In genomic region chr11:106437039-106437438, GRCm38 (mm10) we compare ENCODE assay signal across 30 mouse cellular contexts. TPM values are rescaled to one million over a fixed set of nuclear protein-coding genes. Genes with fewer than 3 reads are reported as not detected.
A peak's percentile ranks its signal among the peaks of the same experiment; 100 is the strongest.
DNase-seq lines count a peak whose midpoint lies in the region; ATAC-seq and TF ChIP-seq lines count a peak whose summit lies in the region.
"Had no signal": no experiment of that assay in that cellular context is flagged by ENCODE, and none has a peak within 500 bp of the region (broad histone marks: within the 10 kb centered on the region; RNA-seq: fewer than 3 reads in every experiment).

No protein-coding gene starts in this region.

- no peak overlapping the region for H3K9ac ChIP-seq in stomach, postnatal 0 days (ENCODE audit: low read length)
- H3K9ac ChIP-seq: embryonic facial prominence, embryonic 13.5 days; forebrain, embryonic 15.5 days; heart, embryonic 13.5 days; intestine, embryonic 15.5 days; liver, embryonic 13.5 days; lung, embryonic 15.5 days; midbrain, embryonic 12.5 days; neural tube, embryonic 13.5 days had no signal

- H3K27me3 ChIP-seq in stomach, postnatal 0 days (ENCODE audit: control insufficient read depth, insufficient read depth, low read length), result no peaks in the 10 kb centered on the region
- H3K27me3 ChIP-seq: embryonic facial prominence, embryonic 13.5 days; forebrain, embryonic 15.5 days; heart, embryonic 13.5 days; intestine, embryonic 15.5 days; liver, embryonic 13.5 days; lung, embryonic 15.5 days; megakaryocyte, embryonic 14.5 days; midbrain, embryonic 12.5 days; neural tube, embryonic 13.5 days; Patski had no signal

- no peak for TF ChIP-seq CTCF in stomach, postnatal 0 days (IDR thresholded peaks at IDR 0.05; ENCODE audit: low read depth)

- H3K4me1 ChIP-seq in stomach, postnatal 0 days (replicated peaks; ENCODE audit: control insufficient read depth, insufficient read depth), result no peaks in the 10 kb centered on the region
- H3K4me1 ChIP-seq: embryonic facial prominence, embryonic 13.5 days; forebrain, embryonic 10.5 days; forebrain, embryonic 15.5 days; hindbrain, embryonic 10.5 days; intestine, embryonic 15.5 days; midbrain, embryonic 12.5 days; neural tube, embryonic 13.5 days had no signal

- H3K4me2 ChIP-seq in stomach, postnatal 0 days (replicated peaks; ENCODE audit: low read depth), result no peak overlapping the region
- H3K4me2 ChIP-seq: embryonic facial prominence, embryonic 13.5 days; forebrain, embryonic 15.5 days; heart, embryonic 13.5 days; intestine, embryonic 15.5 days; liver, embryonic 13.5 days; lung, embryonic 15.5 days; midbrain, embryonic 12.5 days; neural tube, embryonic 13.5 days had no signal

- WGBS in stomach, postnatal 0 days, result 65% methylated on average over 5 of the region's 5 CpGs

- H3K27ac ChIP-seq in stomach, postnatal 0 days (replicated peaks), result no peak overlapping the region
- H3K27ac ChIP-seq: embryonic facial prominence, embryonic 13.5 days; forebrain, embryonic 10.5 days; forebrain, embryonic 15.5 days; heart, embryonic 13.5 days; hindbrain, embryonic 10.5 days; hindbrain, postnatal 0 days; intestine, embryonic 15.5 days; liver, embryonic 13.5 days; lung, embryonic 15.5 days; midbrain, embryonic 12.5 days; neural tube, embryonic 13.5 days had no signal

- H3K36me3 ChIP-seq in stomach, postnatal 0 days (ENCODE audit: control insufficient read depth, insufficient read depth, low read length), result 0 out of 2 replicates have a peak, but pooled peaks cover 3% of the 10 kb centered on the region
- H3K36me3 ChIP-seq: embryonic facial prominence, embryonic 13.5 days; forebrain, embryonic 10.5 days; forebrain, embryonic 15.5 days; hindbrain, embryonic 10.5 days; intestine, embryonic 15.5 days; lung, embryonic 15.5 days; midbrain, embryonic 12.5 days had no signal

- peak; percentile 21 for DNase-seq in gastrocnemius, adult 18-20 months (ENCODE audit: low spot score)
- no peak for DNase-seq in gastrocnemius, postnatal 14 days
- peak; percentile 29 for DNase-seq in lung, postnatal 36 days
- DNase-seq in lung, postnatal 10 days, result no peak
- peak; percentile 77 for DNase-seq in adrenal gland, postnatal 10 days
- DNase-seq in stomach, postnatal 0 days (ENCODE audit: low spot score), result no peak
- DNase-seq in heart, postnatal 4 days, result no peak
- DNase-seq: cerebellum, adult 18-20 months; cerebellum, postnatal 10 days; heart, postnatal 10 days; kidney, adult 2 months; layer of hippocampus, adult 9-11 months; liver, embryonic 13.5 days; lung, postnatal 4 days; right cerebral cortex, postnatal 14 days; thymus, adult 18-20 months; thymus, postnatal 25 days had no signal

- no peak for TF ChIP-seq EP300 in stomach, postnatal 0 days (optimal IDR thresholded peaks at IDR 0.05)

- ATAC-seq in stomach, postnatal 0 days (ENCODE audit: low FRiP score, low TSS enrichment), result peak; percentile 56; the same call in 1 of the 2 replicates
- ATAC-seq: forebrain, embryonic 15.5 days; hindbrain, postnatal 0 days; intestine, embryonic 15.5 days; Patski had no signal

- H3K4me3 ChIP-seq in stomach, postnatal 0 days (ENCODE audit: low read depth, low read length), result no peak overlapping the region
- H3K4me3 ChIP-seq: embryonic facial prominence, embryonic 13.5 days; forebrain, embryonic 10.5 days; forebrain, embryonic 15.5 days; heart, embryonic 13.5 days; hindbrain, embryonic 10.5 days; intestine, embryonic 15.5 days; liver, embryonic 13.5 days; lung, embryonic 15.5 days; megakaryocyte, embryonic 14.5 days; midbrain, embryonic 12.5 days; neural tube, embryonic 13.5 days had no signal

- H3K9me3 ChIP-seq in stomach, postnatal 0 days (ENCODE audit: control insufficient read depth, low read length), result no peaks in the 10 kb centered on the region
- H3K9me3 ChIP-seq: embryonic facial prominence, embryonic 13.5 days; forebrain, embryonic 10.5 days; forebrain, embryonic 15.5 days; G1E; heart, embryonic 13.5 days; hindbrain, embryonic 10.5 days; intestine, embryonic 15.5 days; liver, embryonic 13.5 days; lung, embryonic 15.5 days; megakaryocyte, embryonic 14.5 days; midbrain, embryonic 12.5 days; neural tube, embryonic 13.5 days had no signal

- intact Hi-C loops in gastrocnemius, postnatal 14 days (cut with DNase I; ENCODE audit: low total_unique reads), result no loop called here

RNA-seq across cellular contexts. Expression of gene Icam2, which starts 49.2 kb away (rescaled TPM):
- 1 to 10 TPM; 3.3 to 7.8 TPM for total RNA-seq in gastrocnemius, adult 18-20 months (2021)
- total RNA-seq in gastrocnemius, postnatal 14 days (2021), result 10 to 100 TPM; 11.7 to 12.2 TPM
- 10 to 100 TPM; 28.0 to 31.9 TPM for total RNA-seq in adrenal gland, postnatal 10 days (2021)
- polyA plus RNA-seq in stomach, postnatal 0 days (2015; fragmentation: Nextera tagmentation; extraction: Ambion mirVana), result 12.7 and 13.2 TPM in 2 replicates
- total RNA-seq in heart, postnatal 4 days (2021), result 10 to 100 TPM; 55.6 to 56.5 TPM
- polyA plus RNA-seq: Patski had no signal

RNA-seq across cellular contexts. Expression of gene Ern1, which starts 50.6 kb away (rescaled TPM):
- total RNA-seq in gastrocnemius, adult 18-20 months (2021), result 1 to 10 TPM; 6.6 to 9.1 TPM
- 1 to 10 TPM; 4.9 to 5.9 TPM for total RNA-seq in gastrocnemius, postnatal 14 days (2021)
- total RNA-seq in adrenal gland, postnatal 10 days (2021), result 10 to 100 TPM; 54.8 to 63.0 TPM
- polyA plus RNA-seq in stomach, postnatal 0 days (2015; fragmentation: Nextera tagmentation; extraction: Ambion mirVana), result 3.0 and 3.7 TPM in 2 replicates
- 1 to 10 TPM; 8.7 to 9.8 TPM for total RNA-seq in heart, postnatal 4 days (2021)

Comparison
In these comparisons a context has a peak if more than half of its experiments do, and no peak if none do; other contexts are left out.
1. DNase-seq: peak in gastrocnemius, adult 18-20 months (single experiment), lung, postnatal 36 days (single experiment) and adrenal gland, postnatal 10 days (single experiment); none in gastrocnemius, postnatal 14 days (single experiment), lung, postnatal 10 days (single experiment), stomach, postnatal 0 days (single experiment) and heart, postnatal 4 days (single experiment).
2. RNA of gene Ern1, which starts 50.6 kb away (total RNA-seq): 54.8 to 63.0 TPM in adrenal gland, postnatal 10 days; 8.7 to 9.8 TPM in heart, postnatal 4 days, 6.6 to 9.1 TPM in gastrocnemius, adult 18-20 months and 4.9 to 5.9 TPM in gastrocnemius, postnatal 14 days; every median in the first group is over 4 times any median in the second.